Mouse (Mus musculus) liver, adult 2 months (tissue): ENCODE measurements at regions not wholly inside any gene's neighbourhood (a gene's known extent, or its start where the extent isn't known, plus 50 kb on each side); places are given as distances from the start of the nearest gene placed in this dataset.

Source experiments
- CTCF ChIP-seq: fragments of 200-500 bp; IDR thresholded peaks from 2 replicates; pipeline ENCODE4 v1.5.1; 2011; ENCODE audit warnings: low read depth, low read length, control low read depth
- POLR2A ChIP-seq: fragments of 200-500 bp; IDR thresholded peaks from 2 replicates; pipeline ENCODE4 v1.6.1; 2011; ENCODE audit warnings: low read length, control low read depth; ENCODE audit not compliant: insufficient read depth; ENCODE audit errors: extremely low read depth

- TF ChIP-seq CTCF (no peak), POLR2A (no peak)
Measured at GRCm38 (mm10) chr9:67145392-67145791, 96.2 kb upstream of the Tpm1 start.
